Mouse (Mus musculus) heart, adult 2 months (tissue): ENCODE results near the gene Gpr108.

Experiments
- CTCF ChIP-seq: fragments of 200-600 bp; IDR thresholded peaks from 2 replicates; pipeline ENCODE4 v1.8.1; 2022; ENCODE audit warnings: antibody characterized with exemption, mild to moderate bottlenecking, moderate library complexity
- POLR2A ChIP-seq: fragments of 200-500 bp; IDR thresholded peaks from 2 replicates; pipeline ENCODE4 v1.6.1; 2011; ENCODE audit warnings: mild to moderate bottlenecking, low read depth, low read length, control low read depth; ENCODE audit not compliant: insufficient read depth

GRCm38 (mm10) chr17:57276634-57277121 lies 28.4 kb upstream of the Gpr108 start:
- TF ChIP-seq POLR2A (peak; percentile 60), CTCF (peak; percentile 89)
